Mouse (Mus musculus): ENCODE measurements around the gene Mboat1.

The Mboat1 gene

GRCm38 (mm10) chr13:30136243-30136922 is at the start of gene Mboat1:
Mboat1 (plus strand) TSS chr13:30136489.
- peak; percentile 70 for DNase-seq

GRCm38 (mm10) chr13:30093086-30093485 is 43.2 kb upstream of the Mboat1 start:
- no peak for DNase-seq

- DNase-seq: peak; percentile 6
Observed at GRCm38 (mm10) chr13:30095851-30096250, 40.4 kb upstream of the Mboat1 start.

- DNase-seq: no peak
Observed at GRCm38 (mm10) chr13:30096536-30096935, 39.8 kb upstream of the Mboat1 start.

- DNase-seq: no peak
Observed at GRCm38 (mm10) chr13:30109001-30109600, 27.2 kb upstream of the Mboat1 start.

GRCm38 (mm10) chr13:30115792-30116191 is 20.5 kb upstream of the Mboat1 start:
- DNase-seq: no peak

- DNase-seq: no peak
Observed at GRCm38 (mm10) chr13:30136923-30137629, 787 bp downstream of the Mboat1 start.

GRCm38 (mm10) chr13:30137951-30138350 is 1.7 kb downstream of the Mboat1 start:
- DNase-seq: no peak

GRCm38 (mm10) chr13:30140149-30140548 is 3.9 kb downstream of the Mboat1 start:
- no peak for DNase-seq

- DNase-seq: no peak
Observed at GRCm38 (mm10) chr13:30140646-30141045, 4.4 kb downstream of the Mboat1 start.

- DNase-seq: no peak
Observed at GRCm38 (mm10) chr13:30141996-30142395, 5.7 kb downstream of the Mboat1 start.

GRCm38 (mm10) chr13:30146468-30146867 is 10.2 kb downstream of the Mboat1 start:
- DNase-seq: peak; percentile 37

GRCm38 (mm10) chr13:30154264-30154663 is 18.0 kb downstream of the Mboat1 start:
- no peak for DNase-seq

GRCm38 (mm10) chr13:30159626-30160025 is 23.3 kb downstream of the Mboat1 start:
- peak; percentile 48 for DNase-seq

GRCm38 (mm10) chr13:30163521-30163920 is 27.2 kb downstream of the Mboat1 start:
- DNase-seq: no peak

GRCm38 (mm10) chr13:30166138-30167090 is 30.1 kb downstream of the Mboat1 start:
- DNase-seq: no peak

GRCm38 (mm10) chr13:30167499-30167898 is 31.2 kb downstream of the Mboat1 start:
- no peak for DNase-seq

- DNase-seq: no peak
Observed at GRCm38 (mm10) chr13:30168803-30169202, 32.5 kb downstream of the Mboat1 start.

GRCm38 (mm10) chr13:30170061-30170460 is 33.8 kb downstream of the Mboat1 start:
- DNase-seq: no peak

GRCm38 (mm10) chr13:30174586-30174985 is 38.3 kb downstream of the Mboat1 start:
- no peak for DNase-seq

GRCm38 (mm10) chr13:30177356-30177755 is 41.1 kb downstream of the Mboat1 start:
- DNase-seq: no peak

- DNase-seq: no peak
Observed at GRCm38 (mm10) chr13:30185549-30185948, 49.3 kb downstream of the Mboat1 start.

GRCm38 (mm10) chr13:30185959-30186358 is 49.7 kb downstream of the Mboat1 start:
- no peak for DNase-seq

All from kidney, adult 11 months (tissue).